Comparison of ENCODE assay signal across 23 mouse cellular contexts in genomic region chr4:40786578-40786977, GRCm38 (mm10). TPM values are rescaled to one million over a fixed set of nuclear protein-coding genes. Genes with fewer than 3 reads are reported as not detected.
DNase-seq lines count a peak whose midpoint lies in the region; TF ChIP-seq lines count a peak whose summit lies in the region.
"Had no signal": no experiment of that assay in that cellular context is flagged by ENCODE, and none has a peak within 500 bp of the region (broad histone marks: within the 10 kb centered on the region; RNA-seq: fewer than 3 reads in every experiment).

No protein-coding gene starts in this region.

- TF ChIP-seq CTCF in CH12.LX (conservative IDR thresholded peaks at IDR 0.05 in 1 of 2, IDR thresholded peaks at IDR 0.05 in 1 of 2; ENCODE audit: low read depth in 2 of 2, low read length in 2 of 2): no peak
- no peak for TF ChIP-seq CTCF in ES-Bruce4 (IDR thresholded peaks at IDR 0.05; ENCODE audit: low read depth, low read length)

- H3K9ac ChIP-seq in CH12.LX (ENCODE audit: insufficient read depth, low read depth): no peak overlapping the region
- no peak overlapping the region for H3K9ac ChIP-seq in ES-Bruce4 (ENCODE audit: low read depth, poor library complexity, severe bottlenecking)
- H3K9ac ChIP-seq: embryonic facial prominence, embryonic 12.5 days; forebrain, embryonic 13.5 days; forebrain, embryonic 15.5 days; forebrain, postnatal 0 days had no signal

- H3K4me2 ChIP-seq in CH12.LX (ENCODE audit: insufficient read depth, low read depth, poor library complexity, severe bottlenecking) (no peak overlapping the region), myocyte (ENCODE audit: low read depth) (peak overlapping the region; percentile 49)
- H3K4me2 ChIP-seq: embryonic facial prominence, embryonic 12.5 days; forebrain, embryonic 13.5 days; forebrain, embryonic 15.5 days had no signal

- in situ Hi-C loops in CH12.LX (cut with MboI; ENCODE audit: low pct_ligation_motif_present, low pct_unique_long_range_greater_than_20kb, low sequenced_read_pairs): no loop called here

- peak; percentile 23 for DNase-seq in thymus, postnatal 14 days
- no peak for DNase-seq in thymus, adult 18-20 months
- no peak for DNase-seq in CH12.LX (ENCODE audit: extremely low read depth)
- DNase-seq in kidney, adult 11 months: no peak
- DNase-seq in natural killer cell, adult 2 months (ENCODE audit: low spot score in 2 of 2): no peak
- DNase-seq in spleen, postnatal 10 days (ENCODE audit: low spot score in 2 of 2): no peak
- DNase-seq: adrenal gland, adult 8-10 months; adrenal gland, postnatal 14 days; adrenal gland, postnatal 36 days; cerebellum, adult 11-12 months; cerebellum, adult 2 months; cerebellum, adult 9-10 months; cerebellum, postnatal 10 days; cerebellum, postnatal 25 days; forebrain, postnatal 0 days had no signal

- H3K27me3 ChIP-seq in CH12.LX (replicated peaks) (no peaks in the 10 kb centered on the region), ES-Bruce4 (ENCODE audit: control insufficient read depth, insufficient read depth, low read length, poor library complexity, severe bottlenecking) (no peaks in the 10 kb centered on the region), myocyte (ENCODE audit: control insufficient read depth, insufficient read depth, insufficient read length) (no peaks in the 10 kb centered on the region)
- H3K27me3 ChIP-seq: embryonic facial prominence, embryonic 12.5 days; forebrain, embryonic 13.5 days; forebrain, embryonic 15.5 days; Patski had no signal

- H3K27ac ChIP-seq in CH12.LX (ENCODE audit: insufficient read depth, low read depth) (no peak overlapping the region), ES-Bruce4 (ENCODE audit: insufficient read depth, low read length) (0 out of 2 replicates have a peak overlapping the region, but pooled peaks have one; percentile 30)
- H3K27ac ChIP-seq: embryonic facial prominence, embryonic 10.5 days; embryonic facial prominence, embryonic 12.5 days; forebrain, embryonic 13.5 days; forebrain, embryonic 15.5 days had no signal

- H3K36me3 ChIP-seq in CH12.LX (replicated peaks in 1 of 2; ENCODE audit: control insufficient read depth in 1 of 2, insufficient read depth in 1 of 2, low read length in 1 of 2): no peaks in the 10 kb centered on the region
- H3K36me3 ChIP-seq in ES-Bruce4 (ENCODE audit: control insufficient read depth, insufficient read depth, low read length, poor library complexity, severe bottlenecking): no peaks in the 10 kb centered on the region; the same call in 1 of the 2 replicates
- H3K36me3 ChIP-seq in myocyte (ENCODE audit: control insufficient read depth, insufficient read depth): no peaks in the 10 kb centered on the region
- H3K36me3 ChIP-seq: embryonic facial prominence, embryonic 10.5 days; embryonic facial prominence, embryonic 12.5 days; forebrain, embryonic 15.5 days; G1E had no signal

- H3K79me2 ChIP-seq in CH12.LX (replicated peaks; ENCODE audit: control insufficient read depth, extremely low read depth, insufficient read depth, poor library complexity, severe bottlenecking): no peaks in the 10 kb centered on the region
- no peaks in the 10 kb centered on the region for H3K79me2 ChIP-seq in myocyte (ENCODE audit: control insufficient read depth, insufficient read depth)

- TF ChIP-seq EP300 in CH12.LX (IDR thresholded peaks at IDR 0.05; ENCODE audit: low read length) (no peak), ES-Bruce4 (IDR thresholded peaks at IDR 0.05; ENCODE audit: insufficient read depth, low read depth, low read length) (no peak)

- H3K9me3 ChIP-seq in CH12.LX (replicated peaks; ENCODE audit: low read length): no peaks in the 10 kb centered on the region
- H3K9me3 ChIP-seq in ES-Bruce4 (replicated peaks; ENCODE audit: control insufficient read depth, insufficient read depth, low read length, poor library complexity, severe bottlenecking): no peaks in the 10 kb centered on the region
- H3K9me3 ChIP-seq: embryonic facial prominence, embryonic 10.5 days; embryonic facial prominence, embryonic 12.5 days; forebrain, embryonic 13.5 days; forebrain, embryonic 15.5 days; G1E had no signal

- no peak for TF ChIP-seq POLR2A in CH12.LX (IDR thresholded peaks at IDR 0.05; ENCODE audit: low read depth, low read length)
- TF ChIP-seq POLR2A in ES-Bruce4 (IDR thresholded peaks at IDR 0.05; ENCODE audit: insufficient read depth, low read length): no peak
- TF ChIP-seq POLR2A in myocyte (IDR thresholded peaks at IDR 0.05; ENCODE audit: insufficient read length, low read depth): no peak

- no peak for TF ChIP-seq RAD21 in CH12.LX (IDR thresholded peaks at IDR 0.05; ENCODE audit: low read depth, low read length)

- H3K4me1 ChIP-seq in CH12.LX (ENCODE audit: control insufficient read depth in 1 of 2, insufficient read depth in 2 of 2) (peaks cover 19 to 52% of the 10 kb centered on the region in 2 experiments), ES-Bruce4 (ENCODE audit: control insufficient read depth, insufficient read depth, low read length) (no peaks in the 10 kb centered on the region)
- H3K4me1 ChIP-seq: forebrain, embryonic 13.5 days; forebrain, embryonic 15.5 days had no signal

- dilution Hi-C loops in CH12.LX (cut with MboI; ENCODE audit: extremely low pct_ligation_motif_present, extremely low pct_unique_long_range_greater_than_20kb, low sequenced_read_pairs): no loop called here

- H3ac ChIP-seq in myocyte (ENCODE audit: control insufficient read depth, insufficient read length): no peak overlapping the region

- no peak overlapping the region for H3K4me3 ChIP-seq in CH12.LX (replicated peaks in 1 of 3; ENCODE audit: low read depth in 2 of 3, low read length in 2 of 3, poor library complexity in 1 of 3)
- no peak overlapping the region for H3K4me3 ChIP-seq in ES-Bruce4 (ENCODE audit: low read depth, low read length)
- H3K4me3 ChIP-seq in myocyte: no peak overlapping the region
- H3K4me3 ChIP-seq: embryonic facial prominence, embryonic 10.5 days; embryonic facial prominence, embryonic 12.5 days; forebrain, embryonic 13.5 days; forebrain, embryonic 15.5 days had no signal

TF ChIP-seq in CH12.LX, 34 proteins besides CTCF, POLR2A, EP300 and RAD21:
- no peak for TF ChIP-seq GABPA (IDR thresholded peaks at IDR 0.05; ENCODE audit: insufficient replicate concordance, low read depth, low read length)
- 0 out of 2 replicates have a peak, but pooled peaks have one; percentile 2 for TF ChIP-seq ZNF384 (IDR thresholded peaks at IDR 0.05; ENCODE audit: low read depth, low read length)

TF ChIP-seq in myocyte, 11 proteins besides CTCF, POLR2A, EP300 and RAD21:
- no peak for TF ChIP-seq E2F4 (IDR thresholded peaks at IDR 0.05; ENCODE audit: insufficient read depth)
- TF ChIP-seq USF1 (IDR thresholded peaks at IDR 0.05; ENCODE audit: low read depth): no peak
- TF ChIP-seq POLR2AphosphoS2 (IDR thresholded peaks at IDR 0.05; ENCODE audit: insufficient read length, low read depth): no peak
- no peak for TF ChIP-seq SRF (IDR thresholded peaks at IDR 0.05; ENCODE audit: control insufficient read depth, insufficient read length, low read depth)
- TF ChIP-seq MYOG (IDR thresholded peaks at IDR 0.05; ENCODE audit: control insufficient read depth in 1 of 3, insufficient read depth in 1 of 3, insufficient read length in 2 of 3, low read depth in 2 of 3): peak; percentile 60 to 89 (median 61)
- peak; percentile 16 for TF ChIP-seq TCF3 (IDR thresholded peaks at IDR 0.05; ENCODE audit: insufficient read length, low read depth)
- TF ChIP-seq CEBPB (IDR thresholded peaks at IDR 0.05; ENCODE audit: insufficient read depth, poor library complexity, severe bottlenecking): no peak
- TF ChIP-seq REST (IDR thresholded peaks at IDR 0.05; ENCODE audit: insufficient read depth, insufficient read length): no peak
- no peak for TF ChIP-seq MAX (IDR thresholded peaks at IDR 0.05; ENCODE audit: low read depth)
- peak; percentile 77 to 87 (median 79) for TF ChIP-seq MYOD1 (IDR thresholded peaks at IDR 0.05; ENCODE audit: control insufficient read depth in 1 of 3, insufficient read length in 2 of 3, low read depth in 2 of 3)
- TF ChIP-seq TCF12 (IDR thresholded peaks at IDR 0.05; ENCODE audit: insufficient read depth, poor library complexity, severe bottlenecking): peak; percentile 19

RNA-seq across cellular contexts. Expression of gene Smu1, which starts 28.9 kb away (rescaled TPM):
- total RNA-seq in CH12.LX (2012; rRNA removed): 93.4 and 108 TPM in 2 replicates
- total RNA-seq in CH12.LX (2014; rRNA removed): 182 and 183 TPM in 2 replicates
- polyA plus RNA-seq in CH12.LX (2012; ENCODE audit: insufficient read length, low read depth): 111 and 118 TPM in 2 replicates
- polyA plus RNA-seq in ES-Bruce4 (2011; ENCODE audit: insufficient read depth, insufficient read length, low read depth, missing spikeins): 172 and 196 TPM in 2 replicates
- 67.5 TPM for polyA plus RNA-seq in myocyte (2012; fragmentation: generic; extraction: Trizol)
